Mouse (Mus musculus): Measurements from ENCODE around the gene Mybpc3. TPM values are rescaled to one million over a fixed set of nuclear protein-coding genes. Genes with fewer than 3 reads are reported as not detected.
"Not testable (repeated sequence)": the region's sequence is repeated elsewhere in the genome, so short reads cannot be mapped to it uniquely, and the experiment has no call there.

The Mybpc3 gene
- polyA plus RNA-seq, 2 experiments, result 0.12 to 0.29 TPM

GRCm38 (mm10) chr2:91108156-91108555, 9.8 kb upstream of the Mybpc3 start:
- DNase-seq (ENCODE audit: low spot score), result no peak
- ATAC-seq (ENCODE audit: low FRiP score, low read depth), result no peak

GRCm38 (mm10) chr2:91109241-91109640, 8.7 kb upstream of the Mybpc3 start:
- ATAC-seq (ENCODE audit: low FRiP score, low read depth), result no peak
- Histone ChIP-seq H3K4me1 (ENCODE audit: control insufficient read depth, insufficient read depth, low read length) (no peaks in the 10 kb centered on the region), H3K27me3 (ENCODE audit: control insufficient read depth, insufficient read depth, low read length) (no peaks in the 10 kb centered on the region), H3K4me3 (replicated peaks; ENCODE audit: low read length) (no peak overlapping the region), H3K27ac (replicated peaks; ENCODE audit: low read depth, low read length) (no peak overlapping the region), H3K9me3 (ENCODE audit: control insufficient read depth, low read length) (no peaks in the 10 kb centered on the region), H3K9ac (ENCODE audit: low read depth, low read length, severe bottlenecking) (no peak overlapping the region), H3K4me2 (replicated peaks; ENCODE audit: low read depth, low read length, severe bottlenecking) (no peak overlapping the region), H3K36me3 (ENCODE audit: control insufficient read depth, insufficient read depth, low read length) (no peaks in the 10 kb centered on the region)
- no peak for TF ChIP-seq POLR2A (IDR thresholded peaks at IDR 0.05; ENCODE audit: borderline replicate concordance, extremely low read depth, insufficient read depth, insufficient read length)
- 80% methylated on average over 5 of the region's 5 CpGs for WGBS
- no peak for DNase-seq (ENCODE audit: low spot score)

More at GRCm38 (mm10) chr2:91108156-91108555, 9.8 kb upstream of the Mybpc3 start:
- WGBS, result 73% methylated on average over 3 of the region's 3 CpGs
- no peak overlapping the region for H3K4me2 ChIP-seq (replicated peaks; ENCODE audit: low read depth, low read length, severe bottlenecking)
- no peaks in the 10 kb centered on the region for H3K4me1 ChIP-seq (ENCODE audit: control insufficient read depth, insufficient read depth, low read length)
- H3K9ac ChIP-seq (ENCODE audit: low read depth, low read length, severe bottlenecking), result no peak overlapping the region
- no peaks in the 10 kb centered on the region for H3K36me3 ChIP-seq (ENCODE audit: control insufficient read depth, insufficient read depth, low read length)
- no peaks in the 10 kb centered on the region for H3K27me3 ChIP-seq (ENCODE audit: control insufficient read depth, insufficient read depth, low read length)
- no peak for TF ChIP-seq POLR2A (IDR thresholded peaks at IDR 0.05; ENCODE audit: borderline replicate concordance, extremely low read depth, insufficient read depth, insufficient read length)
- H3K4me3 ChIP-seq (replicated peaks; ENCODE audit: low read length), result no peak overlapping the region
- no peak overlapping the region for H3K27ac ChIP-seq (replicated peaks; ENCODE audit: low read depth, low read length)
- H3K9me3 ChIP-seq (ENCODE audit: control insufficient read depth, low read length), result no peaks in the 10 kb centered on the region

- Histone ChIP-seq H3K4me2 (replicated peaks; ENCODE audit: low read depth, low read length, severe bottlenecking) (no peak overlapping the region), H3K9ac (ENCODE audit: low read depth, low read length, severe bottlenecking) (no peak overlapping the region), H3K36me3 (ENCODE audit: control insufficient read depth, insufficient read depth, low read length) (no peaks in the 10 kb centered on the region), H3K4me3 (replicated peaks; ENCODE audit: low read length) (no peak overlapping the region), H3K9me3 (ENCODE audit: control insufficient read depth, low read length) (no peaks in the 10 kb centered on the region), H3K27me3 (ENCODE audit: control insufficient read depth, insufficient read depth, low read length) (no peaks in the 10 kb centered on the region), H3K27ac (replicated peaks; ENCODE audit: low read depth, low read length) (no peak overlapping the region), H3K4me1 (ENCODE audit: control insufficient read depth, insufficient read depth, low read length) (no peaks in the 10 kb centered on the region)
- 82% methylated on average over 5 of the region's 5 CpGs for WGBS
- ATAC-seq (ENCODE audit: low FRiP score, low read depth) (no peak), DNase-seq (ENCODE audit: low spot score) (no peak)
- TF ChIP-seq POLR2A (IDR thresholded peaks at IDR 0.05; ENCODE audit: borderline replicate concordance, extremely low read depth, insufficient read depth, insufficient read length), result no peak
These were observed 8.0 kb upstream of the Mybpc3 start for GRCm38 (mm10) chr2:91109807-91110385.

- Histone ChIP-seq H3K9me3 (ENCODE audit: control insufficient read depth, low read length) (no peaks in the 10 kb centered on the region), H3K4me2 (replicated peaks; ENCODE audit: low read depth, low read length, severe bottlenecking) (no peak overlapping the region), H3K4me1 (ENCODE audit: control insufficient read depth, insufficient read depth, low read length) (no peaks in the 10 kb centered on the region), H3K36me3 (ENCODE audit: control insufficient read depth, insufficient read depth, low read length) (no peaks in the 10 kb centered on the region), H3K9ac (ENCODE audit: low read depth, low read length, severe bottlenecking) (no peak overlapping the region), H3K27ac (replicated peaks; ENCODE audit: low read depth, low read length) (no peak overlapping the region), H3K27me3 (ENCODE audit: control insufficient read depth, insufficient read depth, low read length) (no peaks in the 10 kb centered on the region), H3K4me3 (replicated peaks; ENCODE audit: low read length) (no peak overlapping the region)
- no peak for TF ChIP-seq POLR2A (IDR thresholded peaks at IDR 0.05; ENCODE audit: borderline replicate concordance, extremely low read depth, insufficient read depth, insufficient read length)
- ATAC-seq (ENCODE audit: low FRiP score, low read depth) (no peak), DNase-seq (ENCODE audit: low spot score) (no peak)
- 76% methylated on average over 6 of the region's 6 CpGs for WGBS
These were observed 7.5 kb upstream of the Mybpc3 start for GRCm38 (mm10) chr2:91110429-91110828.

GRCm38 (mm10) chr2:91111832-91112231, 6.1 kb upstream of the Mybpc3 start:
- not testable (repeated sequence) for H3K36me3 ChIP-seq (ENCODE audit: control insufficient read depth, insufficient read depth, low read length); H3K9me3 ChIP-seq (ENCODE audit: control insufficient read depth, low read length); H3K27ac ChIP-seq (replicated peaks; ENCODE audit: low read depth, low read length); H3K9ac ChIP-seq (ENCODE audit: low read depth, low read length, severe bottlenecking); DNase-seq (ENCODE audit: low spot score); ATAC-seq (ENCODE audit: low FRiP score, low read depth); H3K4me2 ChIP-seq (replicated peaks; ENCODE audit: low read depth, low read length, severe bottlenecking); H3K27me3 ChIP-seq (ENCODE audit: control insufficient read depth, insufficient read depth, low read length); H3K4me3 ChIP-seq (replicated peaks; ENCODE audit: low read length); H3K4me1 ChIP-seq (ENCODE audit: control insufficient read depth, insufficient read depth, low read length)
- 87% methylated on average over 3 of the region's 3 CpGs for WGBS

DNA sequence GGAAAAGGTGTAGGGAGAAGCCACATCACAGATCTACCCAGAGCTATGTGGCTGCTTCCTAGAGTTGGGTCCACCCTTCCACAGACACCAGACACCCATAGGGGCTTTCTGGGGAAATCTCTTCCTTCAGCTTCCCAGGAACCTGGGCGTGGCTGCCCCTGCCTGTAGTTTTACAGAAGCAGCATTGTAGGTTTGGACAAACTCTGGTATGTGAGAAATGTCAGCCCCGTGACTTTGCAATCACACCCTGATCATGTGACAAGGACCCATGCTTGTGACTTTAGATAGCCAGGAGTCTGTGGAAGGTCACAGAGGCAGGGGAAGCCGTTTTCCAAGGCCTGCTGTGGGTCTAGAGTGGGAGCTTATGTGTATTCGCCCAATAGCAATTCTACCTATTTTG, 5.5 kb upstream of the Mybpc3 start:
- 43% methylated on average over 4 of the region's 4 CpGs for WGBS
- no peaks in the 10 kb centered on the region for H3K36me3 ChIP-seq (ENCODE audit: control insufficient read depth, insufficient read depth, low read length)
- TF ChIP-seq POLR2A (IDR thresholded peaks at IDR 0.05; ENCODE audit: borderline replicate concordance, extremely low read depth, insufficient read depth, insufficient read length), result no peak
- no peak overlapping the region for H3K9ac ChIP-seq (ENCODE audit: low read depth, low read length, severe bottlenecking)
- H3K4me3 ChIP-seq (replicated peaks; ENCODE audit: low read length), result no peak overlapping the region
- no peak overlapping the region for H3K4me2 ChIP-seq (replicated peaks; ENCODE audit: low read depth, low read length, severe bottlenecking)
- ATAC-seq (ENCODE audit: low FRiP score, low read depth) (no peak), DNase-seq (ENCODE audit: low spot score) (no peak)
- no peak overlapping the region for H3K27ac ChIP-seq (replicated peaks; ENCODE audit: low read depth, low read length)
- no peaks in the 10 kb centered on the region for H3K9me3 ChIP-seq (ENCODE audit: control insufficient read depth, low read length)
- no peaks in the 10 kb centered on the region for H3K27me3 ChIP-seq (ENCODE audit: control insufficient read depth, insufficient read depth, low read length)
- no peaks in the 10 kb centered on the region for H3K4me1 ChIP-seq (ENCODE audit: control insufficient read depth, insufficient read depth, low read length)

Measured in limb, embryonic 14.5 days (tissue).